Mouse (Mus musculus) olfactory bulb, adult 2 months (tissue): Measurements from ENCODE around the gene Mecp2. TPM values are rescaled to one million over a fixed set of nuclear protein-coding genes. Genes with fewer than 3 reads are reported as not detected.
A peak's percentile ranks its signal among the peaks of the same experiment; 100 is the strongest.

Experiments used
- H3K27ac ChIP-seq: fragments of 200-500 bp; 2 replicates; pipeline ENCODE4 v1.5.1; 2012; ENCODE audit warnings: low read depth, low read length; ENCODE audit not compliant: insufficient read depth
- H3K4me1 ChIP-seq: fragments of 200-500 bp; 2 replicates; pipeline ENCODE4 v1.6.1; 2012; ENCODE audit warnings: low read length; ENCODE audit not compliant: control insufficient read depth, insufficient read depth
- H3K4me3 ChIP-seq: fragments of 200-500 bp; 2 replicates; pipeline ENCODE4 v1.5.1; 2012; ENCODE audit warnings: mild to moderate bottlenecking, low read depth, low read length, moderate library complexity; ENCODE audit not compliant: insufficient read depth
- CTCF ChIP-seq: fragments of 200-500 bp; IDR thresholded peaks from 2 replicates; pipeline ENCODE4 v1.5.1; 2012; ENCODE audit warnings: low read depth, mild to moderate bottlenecking, low read length, moderate library complexity; ENCODE audit not compliant: insufficient read depth
- POLR2A ChIP-seq: fragments of 200-500 bp; IDR thresholded peaks from 2 replicates; pipeline ENCODE4 v1.6.1; 2012; ENCODE audit warnings: mild to moderate bottlenecking, low read depth, low read length, moderate library complexity; ENCODE audit not compliant: insufficient read depth
- WGBS: fragments of 180-500 bp; shearing (Covaris S2); methylation state at CpG from one replicate; pipeline ENCODE4 v1.1.7; 2018; 5-methylcytosine and 5-hydroxymethylcytosine counted together
- polyA plus RNA-seq: library from polyadenylated mRNA; stranded (reverse); fragments of >200 nt; gene quantifications from 2 replicates; pipeline ENCODE4 v1.2.4, GENCODE M21; 2012; ENCODE audit warnings: low replicate concordance; ENCODE audit not compliant: missing spikeins, insufficient read depth, insufficient read length

Gene Mecp2
- polyA plus RNA-seq, 1 experiment, result not detected

GRCm38 (mm10) chrX:73998911-73999869 is 136.0 kb downstream of the Mecp2 start:
- Histone ChIP-seq H3K4me1 (no peaks in the 10 kb centered on the region), H3K27ac (peak overlapping the region; percentile 73), H3K4me3 (no peak overlapping the region)
- 18% methylated on average over 8 of the region's 8 CpGs for WGBS
- TF ChIP-seq POLR2A (no peak), CTCF (no peak)

GRCm38 (mm10) chrX:73977783-73978182 is 157.4 kb downstream of the Mecp2 start:
- no peak for TF ChIP-seq POLR2A
- TF ChIP-seq CTCF, result no peak
- WGBS, result 67% methylated on average over 1 of the region's 1 CpGs
- Histone ChIP-seq H3K4me1 (no peaks in the 10 kb centered on the region), H3K27ac (no peak overlapping the region), H3K4me3 (no peak overlapping the region)

Other genes with a start within 250 kb of the Mecp2 start
- gene Avpr2, start 243.3 kb downstream of the Mecp2 start, polyA plus RNA-seq, result not detected in 2 replicates
- not detected in 2 replicates for gene L1cam, start 239.3 kb downstream of the Mecp2 start, polyA plus RNA-seq
- gene Arhgap4, start 213.5 kb downstream of the Mecp2 start, polyA plus RNA-seq, result not detected in 2 replicates
- not detected in 2 replicates for gene Naa10, start 213.4 kb downstream of the Mecp2 start, polyA plus RNA-seq
- not detected in 2 replicates for gene Renbp, start 204.5 kb downstream of the Mecp2 start, polyA plus RNA-seq
- gene Hcfc1, start 169.0 kb downstream of the Mecp2 start, polyA plus RNA-seq, result 99.2 and 394 TPM in 2 replicates
- gene Irak1, start 111.4 kb downstream of the Mecp2 start, polyA plus RNA-seq, result not detected in 2 replicates
- not detected in 2 replicates for gene Opn1mw, start 7.9 kb downstream of the Mecp2 start, polyA plus RNA-seq
- not detected in 2 replicates for gene Tex28, start 32.5 kb upstream of the Mecp2 start, polyA plus RNA-seq
- not detected in 2 replicates for gene Tktl1, start 41.9 kb upstream of the Mecp2 start, polyA plus RNA-seq
- 372 TPM in 1 of 2 replicates, not detected in the other for gene Flna, start 114.5 kb upstream of the Mecp2 start, polyA plus RNA-seq
- not detected in 2 replicates for gene Emd, start 119.3 kb upstream of the Mecp2 start, polyA plus RNA-seq
- not detected in 2 replicates for gene Rpl10, start 135.4 kb upstream of the Mecp2 start, polyA plus RNA-seq
- gene Taz, start 146.5 kb upstream of the Mecp2 start, polyA plus RNA-seq, result not detected in 2 replicates
- gene Dnase1l1, start 147.0 kb upstream of the Mecp2 start, polyA plus RNA-seq, result not detected in 2 replicates
- gene Atp6ap1, start 161.7 kb upstream of the Mecp2 start, polyA plus RNA-seq, result 501 and 1,287 TPM in 2 replicates
- gene Gdi1, start 169.6 kb upstream of the Mecp2 start, polyA plus RNA-seq, result 513 and 810 TPM in 2 replicates
- gene Fam50a, start 177.7 kb upstream of the Mecp2 start, polyA plus RNA-seq, result 224 TPM in 1 of 2 replicates, not detected in the other
- not detected in 2 replicates for gene Plxna3, start 193.7 kb upstream of the Mecp2 start, polyA plus RNA-seq
- gene Lage3, start 218.3 kb upstream of the Mecp2 start, polyA plus RNA-seq, result not detected in 2 replicates
- not detected in 2 replicates for gene Ubl4a, start 237.9 kb upstream of the Mecp2 start, polyA plus RNA-seq
- not detected in 2 replicates for gene Slc10a3, start 238.0 kb upstream of the Mecp2 start, polyA plus RNA-seq